ENCODE assay signal across 1 mouse cellular context in the genomic region with DNA sequence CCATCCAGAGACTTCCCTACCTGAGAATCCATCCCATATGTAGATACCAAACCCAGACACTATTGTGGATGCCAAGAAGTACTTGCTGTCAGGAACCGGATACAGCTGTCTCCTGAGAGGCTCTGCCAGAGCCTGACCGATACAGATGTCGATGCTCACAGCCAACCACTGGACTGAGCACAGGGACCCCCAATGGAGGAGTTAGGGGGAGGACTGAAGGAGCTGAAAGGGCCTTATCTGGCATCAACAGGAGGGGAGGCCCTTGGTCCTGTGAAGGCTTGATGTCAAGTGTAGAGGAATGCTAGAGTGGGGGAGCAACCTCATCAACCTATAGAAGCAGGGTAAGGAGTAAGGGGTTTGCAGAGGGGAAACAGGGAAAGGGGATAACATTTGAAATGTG.
TF ChIP-seq lines count a peak whose summit lies in the region.

No protein-coding gene starts in this region.

TF ChIP-seq in MEL, 35 proteins besides CTCF, POLR2A, EP300 and RAD21 (continued from another document):
- TF ChIP-seq RCOR1 (IDR thresholded peaks at IDR 0.05; ENCODE audit: low read depth, low read length) (no peak), GATA1 (IDR thresholded peaks at IDR 0.05; ENCODE audit: low read depth, low read length) (peak; percentile 40; the same call in 1 of the 2 replicates), UBTF (IDR thresholded peaks at IDR 0.05; ENCODE audit: borderline replicate concordance, insufficient read depth, low read depth, low read length) (no peak), TAL1 (IDR thresholded peaks at IDR 0.05; ENCODE audit: low read length) (peak; percentile 73), TCF12 (IDR thresholded peaks at IDR 0.05; ENCODE audit: low read depth, low read length) (no peak), ELF1 (IDR thresholded peaks at IDR 0.05; ENCODE audit: low read depth, low read length) (no peak)
